Mouse (Mus musculus) thymus, postnatal 0 days (tissue): ENCODE data around the gene Hspb9. TPM values are rescaled to one million over a fixed set of nuclear protein-coding genes. Genes with fewer than 3 reads are reported as not detected.

Source experiments
- DNase-seq: peaks from one replicate; pipeline ENCODE4 v3.0.0-alpha.2; 2015; ENCODE audit warnings: low spot score
- polyA plus RNA-seq: library from polyadenylated mRNA; unstranded; fragments of >200 nt; fragmentation: Nextera tagmentation; extraction: Ambion mirVana; gene quantifications from 2 replicates; pipeline ENCODE4 v1.2.1, GENCODE M21; 2015

Hspb9 gene
- 0.18 TPM in 1 of 2 replicates, not detected in the other for polyA plus RNA-seq

GRCm38 (mm10) chr11:100713735-100714533 lies at the start of gene Hspb9:
TSS of gene Hspb9 (plus strand) at chr11:100713850.
- DNase-seq, result peak; percentile 83

GRCm38 (mm10) chr11:100671049-100671448 lies 42.6 kb upstream of the Hspb9 start:
- no peak for DNase-seq

- DNase-seq, result no peak
Observed at GRCm38 (mm10) chr11:100671956-100672355, 41.7 kb upstream of the Hspb9 start.

DNA sequence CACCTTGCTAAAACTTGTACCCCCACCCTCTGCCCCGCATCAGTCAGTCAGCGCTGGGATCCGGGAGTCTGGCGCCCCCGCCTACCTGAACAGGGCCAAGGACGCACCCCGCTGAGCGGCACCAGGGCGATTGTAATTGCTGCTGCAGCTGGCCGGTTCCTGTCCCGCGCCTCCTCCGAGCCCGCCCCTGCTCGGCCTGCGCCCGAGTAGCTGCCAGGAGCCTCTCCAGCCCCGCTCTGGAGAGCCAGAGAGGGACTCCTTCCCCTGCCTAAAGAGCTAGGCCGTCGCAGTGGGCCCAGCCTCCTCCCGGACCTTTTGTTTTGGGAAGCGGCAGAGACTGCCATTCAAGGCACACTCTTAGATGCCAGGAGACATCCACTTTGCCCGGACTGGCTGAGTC lies 40.5 kb upstream of the Hspb9 start:
- no peak for DNase-seq

DNA sequence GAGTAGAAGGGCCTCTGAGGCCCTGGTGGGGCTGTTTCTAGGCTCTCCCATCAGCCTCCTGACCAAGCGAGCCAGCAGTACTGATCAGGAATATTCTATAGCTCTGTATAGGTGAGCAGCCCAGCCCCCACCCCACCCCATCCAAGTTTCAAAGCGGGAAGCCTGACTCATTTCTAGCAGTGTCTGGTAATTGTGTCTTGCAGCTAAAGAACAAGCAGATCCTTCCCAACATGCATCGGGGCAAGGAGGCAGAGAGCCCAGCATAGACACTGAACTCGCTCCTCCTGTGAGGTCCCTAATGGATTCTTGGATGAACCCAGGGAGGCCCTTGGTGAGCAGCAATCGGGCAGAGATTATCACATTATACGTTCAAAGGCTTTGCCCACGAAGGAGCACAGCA lies 35.8 kb upstream of the Hspb9 start:
- DNase-seq, result no peak

- DNase-seq, result no peak
Observed at GRCm38 (mm10) chr11:100681826-100682225, 31.8 kb upstream of the Hspb9 start.

DNA sequence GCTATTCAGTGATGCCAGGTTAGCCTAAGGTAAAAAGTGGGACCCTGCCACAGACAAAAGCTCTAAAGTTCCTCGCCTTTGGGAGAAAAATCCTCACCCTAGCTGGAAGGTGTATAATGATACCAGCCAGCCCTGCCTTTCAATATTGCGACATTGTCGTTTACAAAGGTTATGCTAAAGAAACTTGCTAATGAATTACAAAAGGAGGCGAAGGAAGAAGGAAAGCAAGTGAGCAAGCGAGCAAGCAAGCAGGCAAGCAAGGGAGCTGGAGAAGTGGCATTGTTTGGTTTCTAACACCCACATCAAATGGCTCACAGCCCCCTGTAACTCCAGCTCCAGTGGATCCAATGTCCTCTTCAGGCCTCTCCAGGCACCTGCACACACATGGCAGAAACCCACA lies 31.1 kb upstream of the Hspb9 start:
- no peak for DNase-seq

- no peak for DNase-seq
Observed at GRCm38 (mm10) chr11:100684084-100684483, 29.6 kb upstream of the Hspb9 start.

DNA sequence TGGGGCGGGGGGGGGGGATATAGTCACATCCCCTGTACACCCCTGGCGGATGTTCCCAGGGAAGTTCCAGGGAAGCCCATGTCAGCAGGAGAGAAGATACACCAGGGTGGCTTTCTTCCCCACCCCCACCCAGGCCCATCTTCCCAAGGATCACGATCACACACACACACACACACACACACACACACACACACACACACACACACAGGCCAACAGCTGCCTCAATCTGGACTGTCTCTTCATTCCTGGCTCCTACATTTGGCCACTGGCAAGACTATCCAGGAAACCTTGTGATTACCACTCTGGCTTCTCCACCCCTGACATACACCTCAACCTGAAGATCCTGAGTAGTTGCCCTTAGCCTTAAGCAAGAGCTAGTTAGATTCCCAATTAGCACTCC lies 28.3 kb upstream of the Hspb9 start:
- no peak for DNase-seq

DNA sequence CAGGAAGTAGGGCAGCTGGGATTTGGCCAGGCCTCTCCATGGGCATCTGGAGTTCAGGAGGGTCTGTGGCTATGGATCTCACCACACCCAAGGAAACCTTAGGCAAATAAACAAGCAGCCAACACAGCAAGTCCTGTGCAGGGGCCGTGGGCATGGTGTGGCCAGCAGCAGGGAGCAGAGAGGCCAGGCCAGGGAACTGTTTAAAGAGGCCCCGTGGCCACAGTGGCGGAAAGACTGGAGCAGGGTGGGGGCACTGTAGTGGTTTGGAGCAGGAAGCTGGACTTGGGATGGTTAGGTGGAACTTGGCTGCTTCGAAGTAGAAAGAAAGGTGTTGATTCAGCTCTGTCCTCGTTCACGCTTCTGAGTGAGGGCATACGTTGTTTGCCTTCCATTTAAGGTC lies 26.4 kb upstream of the Hspb9 start:
- no peak for DNase-seq

- DNase-seq, result no peak
Observed at GRCm38 (mm10) chr11:100688443-100688842, 25.2 kb upstream of the Hspb9 start.

GRCm38 (mm10) chr11:100690389-100690788 lies 23.3 kb upstream of the Hspb9 start:
- no peak for DNase-seq

- DNase-seq, result peak; percentile 48
Observed at GRCm38 (mm10) chr11:100692164-100692616, 21.5 kb upstream of the Hspb9 start, which contains the start of gene Zfp385c. TSS of gene Zfp385c (minus strand) at chr11:100692455.

GRCm38 (mm10) chr11:100693154-100693553 lies 20.5 kb upstream of the Hspb9 start:
- DNase-seq, result no peak

DNA sequence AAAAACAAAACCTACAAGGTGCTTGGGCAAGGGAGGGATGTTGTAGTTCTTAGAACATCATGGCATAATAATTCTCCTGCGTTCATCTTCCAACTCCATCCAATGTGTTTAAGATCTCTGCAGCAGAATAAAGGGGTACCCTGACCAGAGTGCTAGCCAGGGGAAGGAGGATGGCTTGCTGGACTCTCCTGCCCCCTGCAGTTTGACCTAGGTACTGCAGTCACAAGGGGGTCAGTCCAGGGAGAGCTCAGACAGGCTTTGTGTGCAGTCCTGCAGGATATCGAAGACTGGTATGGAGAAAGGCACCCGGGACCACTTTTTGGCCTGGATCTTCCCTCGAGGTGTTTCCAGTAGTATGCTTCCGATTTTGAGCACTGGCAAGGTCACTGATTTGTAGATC lies 18.7 kb upstream of the Hspb9 start:
- DNase-seq, result peak; percentile 60

GRCm38 (mm10) chr11:100697921-100698320 lies 15.7 kb upstream of the Hspb9 start:
- DNase-seq, result no peak

DNA sequence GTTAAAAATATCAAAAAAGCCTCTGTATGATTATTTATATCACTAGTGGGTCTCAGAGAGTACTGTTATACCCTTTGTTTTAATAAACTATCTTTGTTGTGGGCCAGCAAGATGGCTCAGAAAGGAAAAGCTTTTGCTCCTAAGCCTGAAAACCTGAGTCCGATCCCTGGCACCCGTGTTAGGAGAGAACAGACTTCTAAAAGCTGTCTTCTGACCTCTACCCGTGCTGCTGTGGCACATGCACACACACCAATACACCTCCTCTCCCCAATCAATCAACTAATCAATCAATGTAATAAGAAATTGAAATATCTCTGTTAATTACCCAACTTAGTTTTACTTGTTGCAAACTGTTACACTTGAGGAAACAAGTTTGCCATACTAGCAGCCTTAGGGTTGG lies 12.9 kb upstream of the Hspb9 start:
- no peak for DNase-seq

GRCm38 (mm10) chr11:100701301-100701700 lies 12.3 kb upstream of the Hspb9 start:
- peak; percentile 60 for DNase-seq

GRCm38 (mm10) chr11:100702081-100702851 lies 11.4 kb upstream of the Hspb9 start:
- DNase-seq, result peak; percentile 77

DNA sequence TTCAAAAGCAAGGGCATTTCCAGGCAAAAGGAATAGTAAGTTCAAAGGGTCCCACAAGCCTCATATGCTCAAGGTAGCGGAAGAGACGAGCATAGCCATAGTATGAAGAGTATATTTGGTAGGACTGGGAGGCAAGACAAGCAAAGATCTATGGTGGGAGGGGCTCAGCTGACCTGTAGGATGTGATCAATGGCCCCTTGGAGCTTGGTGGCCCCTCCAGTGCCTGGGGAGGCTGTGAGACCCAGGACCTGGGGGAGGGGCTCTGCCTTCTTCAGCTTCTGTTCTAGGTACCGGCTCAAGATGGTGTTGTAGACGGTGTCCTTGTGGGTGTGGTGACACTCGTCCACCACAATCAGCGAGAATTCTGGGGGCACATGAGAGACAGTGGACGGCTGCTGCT lies 10.7 kb upstream of the Hspb9 start:
- no peak for DNase-seq

- DNase-seq, result no peak
Observed at GRCm38 (mm10) chr11:100703366-100703765, 10.3 kb upstream of the Hspb9 start.

- peak; percentile 25 for DNase-seq
Observed at GRCm38 (mm10) chr11:100703851-100704531, 9.7 kb upstream of the Hspb9 start, which contains the start of gene Dhx58. TSS of gene Dhx58 (minus strand) at chr11:100704271.
